Mouse (Mus musculus) brain, embryonic 14.5 days (tissue): ENCODE results near the gene Bicdl1.

Source experiments
- CTCF ChIP-seq: fragments of 200-500 bp; IDR thresholded peaks from 2 replicates; pipeline ENCODE4 v1.5.1; 2012; ENCODE audit warnings: inconsistent platforms, mild to moderate bottlenecking, moderate library complexity, borderline replicate concordance; ENCODE audit not compliant: insufficient read depth, insufficient read length; ENCODE audit errors: extremely low read depth
- POLR2A ChIP-seq: fragments of 200-500 bp; IDR thresholded peaks from 2 replicates; pipeline ENCODE4 v1.6.1; 2012; ENCODE audit warnings: mild to moderate bottlenecking, inconsistent platforms, borderline replicate concordance; ENCODE audit not compliant: poor library complexity, insufficient read depth, insufficient read length, severe bottlenecking; ENCODE audit errors: extremely low read depth

DNA sequence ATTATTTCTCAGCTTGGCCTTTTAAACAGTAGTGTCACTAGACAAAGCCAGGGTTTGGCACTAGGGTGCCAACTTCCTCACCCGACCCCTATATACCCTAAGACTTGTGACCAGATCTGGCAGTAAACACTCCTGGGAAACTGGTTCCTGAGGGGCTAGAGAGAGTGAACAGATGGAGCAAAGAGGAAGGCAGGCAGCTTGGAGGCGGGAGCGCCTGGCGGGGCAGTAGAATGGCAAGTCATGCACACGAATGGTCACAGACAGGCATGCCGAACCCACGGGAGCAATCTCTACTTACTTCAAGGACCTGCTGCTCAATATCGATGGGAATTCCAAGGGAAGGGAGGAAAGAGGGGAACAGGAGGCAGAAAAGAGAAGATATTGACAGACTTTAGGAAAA, 59.6 kb downstream of the Bicdl1 start:
- TF ChIP-seq CTCF (no peak), POLR2A (no peak)
